Mouse (Mus musculus): ENCODE results near the gene Hectd1. TPM values are rescaled to one million over a fixed set of nuclear protein-coding genes. Genes with fewer than 3 reads are reported as not detected.
A peak's percentile ranks its signal among the peaks of the same experiment; 100 is the strongest.

Hectd1 gene
- total and polyA plus RNA-seq, 3 experiments: 35.0 to 273 (median 249) TPM

- TF ChIP-seq POLR2AphosphoS5 (IDR thresholded peaks at IDR 0.05; ENCODE audit: insufficient replicate concordance, low read depth, low read length) (no peak), CTCF (IDR thresholded peaks at IDR 0.05; ENCODE audit: low read depth, low read length) (peak; percentile 71; the same call in 1 of the 2 replicates)
- Histone ChIP-seq H3K4me1 (ENCODE audit: insufficient read depth, low read depth, low read length) (no peaks in the 10 kb centered on the region), H3K36me3 (replicated peaks) (peaks cover 73% of the 10 kb centered on the region), H3K9me3 (replicated peaks) (no peaks in the 10 kb centered on the region), H3K27me3 (ENCODE audit: insufficient read depth, low read length) (no peaks in the 10 kb centered on the region), H3K4me3 (ENCODE audit: low read depth, low read length) (no peak overlapping the region)
- peak; percentile 30 for DNase-seq (ENCODE audit: low spot score)
- 0 out of 2 replicates have a peak, but pooled peaks have one; percentile 32 for ATAC-seq (ENCODE audit: extremely low read depth, insufficient number of reproducible peaks, low FRiP score, poor library complexity, severe bottlenecking)
Observed at GRCm38 (mm10) chr12:51741690-51742089, 87.6 kb downstream of the Hectd1 start.

GRCm38 (mm10) chr12:51736807-51737206, 92.5 kb downstream of the Hectd1 start:
- Histone ChIP-seq H3K36me3 (replicated peaks) (peaks cover 34% of the 10 kb centered on the region), H3K4me1 (ENCODE audit: insufficient read depth, low read depth, low read length) (no peaks in the 10 kb centered on the region), H3K4me3 (ENCODE audit: low read depth, low read length) (no peak overlapping the region), H3K9me3 (replicated peaks) (no peaks in the 10 kb centered on the region), H3K27me3 (ENCODE audit: insufficient read depth, low read length) (no peaks in the 10 kb centered on the region)
- no peak for DNase-seq (ENCODE audit: low spot score)
- ATAC-seq (ENCODE audit: extremely low read depth, insufficient number of reproducible peaks, low FRiP score, poor library complexity, severe bottlenecking): no peak
- TF ChIP-seq GATA1 (IDR thresholded peaks at IDR 0.05; ENCODE audit: borderline replicate concordance, low read length): no peak
- TF ChIP-seq CTCF (IDR thresholded peaks at IDR 0.05; ENCODE audit: low read depth, low read length): no peak
- TF ChIP-seq TAL1 (conservative IDR thresholded peaks at IDR 0.05; ENCODE audit: low read depth, low read length): no peak
- no peak for TF ChIP-seq GATA2 (IDR thresholded peaks at IDR 0.05; ENCODE audit: borderline replicate concordance, low read depth, low read length)
- no peak for TF ChIP-seq POLR2AphosphoS5 (IDR thresholded peaks at IDR 0.05; ENCODE audit: insufficient replicate concordance, low read depth, low read length)

GRCm38 (mm10) chr12:51736381-51736780, 93.0 kb downstream of the Hectd1 start:
- Histone ChIP-seq H3K9me3 (replicated peaks) (no peaks in the 10 kb centered on the region), H3K36me3 (replicated peaks) (peaks cover 29% of the 10 kb centered on the region), H3K4me1 (ENCODE audit: insufficient read depth, low read depth, low read length) (no peaks in the 10 kb centered on the region), H3K27me3 (ENCODE audit: insufficient read depth, low read length) (no peaks in the 10 kb centered on the region), H3K4me3 (ENCODE audit: low read depth, low read length) (no peak overlapping the region)
- ATAC-seq (ENCODE audit: extremely low read depth, insufficient number of reproducible peaks, low FRiP score, poor library complexity, severe bottlenecking): no peak
- no peak for DNase-seq (ENCODE audit: low spot score)
- TF ChIP-seq CTCF (IDR thresholded peaks at IDR 0.05; ENCODE audit: low read depth, low read length): no peak
- no peak for TF ChIP-seq GATA1 (IDR thresholded peaks at IDR 0.05; ENCODE audit: borderline replicate concordance, low read length)
- TF ChIP-seq TAL1 (conservative IDR thresholded peaks at IDR 0.05; ENCODE audit: low read depth, low read length): no peak
- no peak for TF ChIP-seq GATA2 (IDR thresholded peaks at IDR 0.05; ENCODE audit: borderline replicate concordance, low read depth, low read length)
- TF ChIP-seq POLR2AphosphoS5 (IDR thresholded peaks at IDR 0.05; ENCODE audit: insufficient replicate concordance, low read depth, low read length): no peak

GRCm38 (mm10) chr12:51735840-51736271, 93.5 kb downstream of the Hectd1 start:
- DNase-seq (ENCODE audit: low spot score): no peak
- no peak for TF ChIP-seq TAL1 (conservative IDR thresholded peaks at IDR 0.05; ENCODE audit: low read depth, low read length)
- H3K36me3 ChIP-seq (replicated peaks): peaks cover 24% of the 10 kb centered on the region
- H3K4me1 ChIP-seq (ENCODE audit: insufficient read depth, low read depth, low read length): no peaks in the 10 kb centered on the region
- H3K4me3 ChIP-seq (ENCODE audit: low read depth, low read length): no peak overlapping the region
- ATAC-seq (ENCODE audit: extremely low read depth, insufficient number of reproducible peaks, low FRiP score, poor library complexity, severe bottlenecking): no peak
- H3K9me3 ChIP-seq (replicated peaks): no peaks in the 10 kb centered on the region
- H3K27me3 ChIP-seq (ENCODE audit: insufficient read depth, low read length): no peaks in the 10 kb centered on the region

- Histone ChIP-seq H3K4me3 (ENCODE audit: low read depth, low read length) (no peak overlapping the region), H3K9me3 (replicated peaks) (no peaks in the 10 kb centered on the region), H3K36me3 (replicated peaks) (peaks cover 16% of the 10 kb centered on the region), H3K27me3 (ENCODE audit: insufficient read depth, low read length) (no peaks in the 10 kb centered on the region), H3K4me1 (ENCODE audit: insufficient read depth, low read depth, low read length) (no peaks in the 10 kb centered on the region)
- DNase-seq (ENCODE audit: low spot score): no peak
- no peak for TF ChIP-seq GATA2 (IDR thresholded peaks at IDR 0.05; ENCODE audit: borderline replicate concordance, low read depth, low read length)
- TF ChIP-seq GATA1 (IDR thresholded peaks at IDR 0.05; ENCODE audit: borderline replicate concordance, low read length): no peak
- no peak for TF ChIP-seq CTCF (IDR thresholded peaks at IDR 0.05; ENCODE audit: low read depth, low read length)
- no peak for TF ChIP-seq POLR2AphosphoS5 (IDR thresholded peaks at IDR 0.05; ENCODE audit: insufficient replicate concordance, low read depth, low read length)
- no peak for TF ChIP-seq TAL1 (conservative IDR thresholded peaks at IDR 0.05; ENCODE audit: low read depth, low read length)
- no peak for ATAC-seq (ENCODE audit: extremely low read depth, insufficient number of reproducible peaks, low FRiP score, poor library complexity, severe bottlenecking)
Observed at GRCm38 (mm10) chr12:51734605-51735211, 94.6 kb downstream of the Hectd1 start.

GRCm38 (mm10) chr12:51729827-51730226, 99.5 kb downstream of the Hectd1 start:
- no peak for ATAC-seq (ENCODE audit: extremely low read depth, insufficient number of reproducible peaks, low FRiP score, poor library complexity, severe bottlenecking)
- H3K36me3 ChIP-seq (replicated peaks): peaks cover 5% of the 10 kb centered on the region
- no peaks in the 10 kb centered on the region for H3K9me3 ChIP-seq (replicated peaks)
- H3K4me1 ChIP-seq (ENCODE audit: insufficient read depth, low read depth, low read length): no peaks in the 10 kb centered on the region; the same call in 1 of the 2 replicates
- no peak for DNase-seq (ENCODE audit: low spot score)
- no peaks in the 10 kb centered on the region for H3K27me3 ChIP-seq (ENCODE audit: insufficient read depth, low read length)
- H3K4me3 ChIP-seq (ENCODE audit: low read depth, low read length): no peak overlapping the region
- TF ChIP-seq CTCF (IDR thresholded peaks at IDR 0.05; ENCODE audit: low read depth, low read length) (no peak), GATA1 (IDR thresholded peaks at IDR 0.05; ENCODE audit: borderline replicate concordance, low read length) (no peak), GATA2 (IDR thresholded peaks at IDR 0.05; ENCODE audit: borderline replicate concordance, low read depth, low read length) (no peak), POLR2AphosphoS5 (IDR thresholded peaks at IDR 0.05; ENCODE audit: insufficient replicate concordance, low read depth, low read length) (no peak), TAL1 (conservative IDR thresholded peaks at IDR 0.05; ENCODE audit: low read depth, low read length) (no peak)

All from G1E (cell line).